Mouse (Mus musculus): ENCODE measurements at regions not wholly inside any gene's neighbourhood (a gene's known extent, or its start where the extent isn't known, plus 50 kb on each side); places are given as distances from the start of the nearest gene placed in this dataset.

DNA sequence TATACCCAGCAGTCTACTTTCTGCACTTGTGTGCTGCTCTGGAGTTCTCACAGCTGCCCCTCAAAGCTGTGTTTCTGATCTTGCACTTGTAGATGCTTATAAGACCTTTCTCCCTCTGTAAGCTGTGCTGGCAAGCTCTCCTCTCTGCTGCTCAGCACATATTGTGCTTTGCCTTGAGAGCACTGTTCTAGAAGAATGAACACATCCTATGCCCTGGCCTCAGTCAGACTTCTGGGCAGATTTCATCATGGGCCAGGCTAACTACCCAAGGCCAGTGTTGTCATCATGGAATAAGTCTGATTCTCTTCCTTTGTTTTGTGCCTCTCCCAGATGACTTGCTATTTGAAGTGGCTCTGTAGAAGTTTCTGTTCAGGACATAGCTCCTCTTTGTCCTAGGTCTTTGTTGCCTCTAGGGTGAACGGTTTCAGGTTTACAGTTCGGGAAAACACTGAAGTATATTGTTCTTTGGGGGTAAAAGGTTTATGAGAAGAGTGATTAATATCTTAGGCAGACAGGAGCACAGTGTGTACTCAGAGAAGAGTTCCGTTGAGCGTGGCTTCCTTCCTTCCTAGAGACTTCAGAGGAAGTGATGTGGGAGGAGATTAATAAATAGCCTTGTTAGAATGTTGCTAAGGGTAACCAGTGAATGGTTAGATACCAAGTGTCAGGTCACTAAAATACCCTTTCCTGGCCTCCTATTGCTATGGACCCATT lies 70.8 kb downstream of the Pcdh18 start:
- no peak overlapping the region for H3K4me3 ChIP-seq (ENCODE audit: insufficient read depth, low read depth, low read length)
- H3K27ac ChIP-seq (replicated peaks; ENCODE audit: low read depth, low read length) = no peak overlapping the region
- no peaks in the 10 kb centered on the region for H3K4me1 ChIP-seq (ENCODE audit: control insufficient read depth, insufficient read depth, insufficient read length, low read length)

- Histone ChIP-seq H3K4me1 (ENCODE audit: control insufficient read depth, insufficient read depth, insufficient read length, low read length) (no peaks in the 10 kb centered on the region), H3K4me3 (ENCODE audit: insufficient read depth, low read depth, low read length) (no peak overlapping the region), H3K27ac (replicated peaks; ENCODE audit: low read depth, low read length) (no peak overlapping the region)
Observed at GRCm38 (mm10) chr3:49674921-49675320, 82.2 kb downstream of the Pcdh18 start.

GRCm38 (mm10) chr3:49672685-49673184 lies 84.4 kb downstream of the Pcdh18 start:
- Histone ChIP-seq H3K27ac (replicated peaks; ENCODE audit: low read depth, low read length) (no peak overlapping the region), H3K4me3 (ENCODE audit: insufficient read depth, low read depth, low read length) (no peak overlapping the region), H3K4me1 (ENCODE audit: control insufficient read depth, insufficient read depth, insufficient read length, low read length) (no peaks in the 10 kb centered on the region)

- H3K4me1 ChIP-seq (ENCODE audit: control insufficient read depth, insufficient read depth, insufficient read length, low read length) = no peaks in the 10 kb centered on the region
- no peak overlapping the region for H3K27ac ChIP-seq (replicated peaks; ENCODE audit: low read depth, low read length)
Observed at GRCm38 (mm10) chr3:49667543-49668338, 89.4 kb downstream of the Pcdh18 start.

GRCm38 (mm10) chr3:49666516-49666915 lies 90.6 kb downstream of the Pcdh18 start:
- Histone ChIP-seq H3K4me3 (ENCODE audit: insufficient read depth, low read depth, low read length) (no peak overlapping the region), H3K4me1 (ENCODE audit: control insufficient read depth, insufficient read depth, insufficient read length, low read length) (no peaks in the 10 kb centered on the region), H3K27ac (replicated peaks; ENCODE audit: low read depth, low read length) (no peak overlapping the region)

More at GRCm38 (mm10) chr3:49667543-49668338, 89.4 kb downstream of the Pcdh18 start:
- H3K4me3 ChIP-seq (ENCODE audit: insufficient read depth, low read depth, low read length) = no peak overlapping the region

DNA sequence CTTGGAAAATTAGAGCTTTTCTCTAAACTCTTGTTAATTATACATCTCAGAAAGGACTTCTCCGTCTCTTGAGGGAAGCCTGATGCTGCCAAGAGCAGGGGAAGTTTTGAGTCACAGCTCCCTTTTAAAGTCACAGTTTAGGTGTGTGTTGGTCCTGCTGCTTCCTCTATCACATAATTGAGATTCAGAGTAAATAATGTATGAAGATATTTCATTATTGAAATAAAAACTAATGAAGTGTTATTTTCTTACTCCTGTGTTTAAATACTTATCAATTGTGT lies 108.3 kb downstream of the Pcdh18 start:
- no peak overlapping the region for H3K27ac ChIP-seq (replicated peaks; ENCODE audit: low read depth, low read length)
- no peaks in the 10 kb centered on the region; the same call in 1 of the 2 replicates for H3K4me1 ChIP-seq (ENCODE audit: control insufficient read depth, insufficient read depth, insufficient read length, low read length)
- H3K4me3 ChIP-seq (ENCODE audit: insufficient read depth, low read depth, low read length) = no peak overlapping the region

- Histone ChIP-seq H3K4me1 (ENCODE audit: control insufficient read depth, insufficient read depth, insufficient read length, low read length) (no peaks in the 10 kb centered on the region; the same call in 1 of the 2 replicates), H3K4me3 (ENCODE audit: insufficient read depth, low read depth, low read length) (no peak overlapping the region), H3K27ac (replicated peaks; ENCODE audit: low read depth, low read length) (0 out of 2 replicates have a peak overlapping the region, but pooled peaks have one; percentile 19)
Observed at GRCm38 (mm10) chr3:49648040-49648894, 108.9 kb downstream of the Pcdh18 start.

DNA sequence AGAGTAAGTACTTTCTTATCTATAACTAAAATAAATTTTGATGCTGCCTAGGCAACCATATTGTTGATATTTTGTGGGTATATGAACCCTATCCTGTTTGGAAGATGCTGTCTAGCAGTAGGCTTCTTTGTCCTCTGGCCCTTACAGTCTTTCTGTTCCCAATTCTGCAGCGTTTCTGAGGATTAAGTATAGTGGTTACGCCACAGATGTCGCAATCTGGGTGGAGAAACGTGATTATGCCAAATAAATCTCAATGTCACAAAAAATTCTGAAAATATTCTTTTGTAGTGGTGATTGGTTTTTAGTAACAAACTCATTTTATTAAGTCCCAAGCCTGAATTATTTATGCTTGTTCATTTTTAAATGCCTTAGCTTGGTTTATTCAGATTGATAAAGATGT lies 112.1 kb downstream of the Pcdh18 start:
- Histone ChIP-seq H3K27ac (replicated peaks; ENCODE audit: low read depth, low read length) (no peak overlapping the region), H3K4me1 (ENCODE audit: control insufficient read depth, insufficient read depth, insufficient read length, low read length) (no peaks in the 10 kb centered on the region; the same call in 1 of the 2 replicates), H3K4me3 (ENCODE audit: insufficient read depth, low read depth, low read length) (no peak overlapping the region)

GRCm38 (mm10) chr3:49643871-49644270 lies 113.3 kb downstream of the Pcdh18 start:
- Histone ChIP-seq H3K4me1 (ENCODE audit: control insufficient read depth, insufficient read depth, insufficient read length, low read length) (no peaks in the 10 kb centered on the region; the same call in 1 of the 2 replicates), H3K27ac (replicated peaks; ENCODE audit: low read depth, low read length) (no peak overlapping the region), H3K4me3 (ENCODE audit: insufficient read depth, low read depth, low read length) (no peak overlapping the region)

DNA sequence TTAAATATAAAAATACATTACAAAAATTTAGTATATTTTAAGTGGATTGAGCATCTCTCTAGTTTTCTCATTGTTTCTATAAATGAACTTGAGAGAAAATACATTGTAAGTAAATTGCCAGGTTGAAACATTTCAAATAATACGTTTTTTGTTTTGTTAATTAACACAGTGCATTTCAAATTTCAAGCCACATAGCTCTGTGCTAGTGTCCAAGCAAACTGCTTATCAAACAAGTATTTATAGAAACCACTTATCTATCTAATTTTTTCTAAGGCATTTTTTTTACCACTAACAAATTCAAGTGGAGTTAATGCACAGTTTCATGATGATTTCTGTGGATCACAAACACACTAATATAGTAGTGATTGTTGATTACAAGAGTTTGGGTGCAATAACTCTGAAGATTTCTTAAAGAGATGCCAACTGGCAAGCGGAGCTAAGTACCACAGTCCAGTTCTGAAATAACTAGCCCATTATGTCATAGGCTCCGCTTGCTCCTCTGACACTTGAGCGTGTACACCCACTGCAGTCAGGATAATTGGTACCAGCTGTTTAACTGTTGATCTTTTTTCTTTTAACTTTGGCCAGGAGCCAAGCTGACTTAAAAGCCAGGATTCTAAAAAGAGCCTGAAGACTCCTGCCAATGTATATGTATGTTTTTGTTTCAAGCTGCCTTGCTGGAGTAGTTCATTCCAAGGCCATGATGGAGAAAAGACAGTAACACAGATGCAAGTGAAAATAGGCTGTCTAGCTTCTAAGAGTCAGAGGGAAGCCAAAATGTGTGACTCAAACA lies 115.0 kb downstream of the Pcdh18 start:
- no peaks in the 10 kb centered on the region; the same call in 1 of the 2 replicates for H3K4me1 ChIP-seq (ENCODE audit: control insufficient read depth, insufficient read depth, insufficient read length, low read length)
- H3K4me3 ChIP-seq (ENCODE audit: insufficient read depth, low read depth, low read length) = no peak overlapping the region
- no peak overlapping the region for H3K27ac ChIP-seq (replicated peaks; ENCODE audit: low read depth, low read length)

GRCm38 (mm10) chr3:49641411-49641810 lies 115.7 kb downstream of the Pcdh18 start:
- Histone ChIP-seq H3K27ac (replicated peaks; ENCODE audit: low read depth, low read length) (no peak overlapping the region), H3K4me3 (ENCODE audit: insufficient read depth, low read depth, low read length) (no peak overlapping the region), H3K4me1 (ENCODE audit: control insufficient read depth, insufficient read depth, insufficient read length, low read length) (no peaks in the 10 kb centered on the region; the same call in 1 of the 2 replicates)

DNA sequence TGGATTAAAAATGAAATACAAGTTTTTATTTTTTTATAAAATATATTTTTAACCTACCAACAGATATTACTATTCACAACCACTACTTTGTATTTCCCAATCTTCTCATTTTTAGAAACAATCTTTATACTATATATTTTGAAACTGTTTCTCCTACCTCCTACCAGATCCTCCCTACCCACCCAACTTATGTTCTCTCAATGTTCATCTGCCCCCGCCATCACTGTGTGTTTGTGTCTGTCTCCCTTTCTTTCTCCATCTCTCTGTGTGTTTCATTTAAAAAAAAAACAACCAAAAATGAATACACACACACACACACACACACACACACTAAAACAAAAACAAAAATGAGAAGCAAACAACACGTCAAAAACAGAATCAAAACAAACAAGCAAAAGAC lies 118.5 kb downstream of the Pcdh18 start:
- Histone ChIP-seq H3K27ac (replicated peaks; ENCODE audit: low read depth, low read length) (no peak overlapping the region), H3K4me1 (ENCODE audit: control insufficient read depth, insufficient read depth, insufficient read length, low read length) (no peaks in the 10 kb centered on the region), H3K4me3 (ENCODE audit: insufficient read depth, low read depth, low read length) (no peak overlapping the region)

- H3K4me3 ChIP-seq (ENCODE audit: insufficient read depth, low read depth, low read length) = no peak overlapping the region
- H3K27ac ChIP-seq (replicated peaks; ENCODE audit: low read depth, low read length) = no peak overlapping the region
- no peaks in the 10 kb centered on the region for H3K4me1 ChIP-seq (ENCODE audit: control insufficient read depth, insufficient read depth, insufficient read length, low read length)
Observed at GRCm38 (mm10) chr3:49636676-49637075, 120.4 kb downstream of the Pcdh18 start.

- H3K4me3 ChIP-seq (ENCODE audit: insufficient read depth, low read depth, low read length) = no peak overlapping the region
- no peak overlapping the region for H3K27ac ChIP-seq (replicated peaks; ENCODE audit: low read depth, low read length)
- no peaks in the 10 kb centered on the region for H3K4me1 ChIP-seq (ENCODE audit: control insufficient read depth, insufficient read depth, insufficient read length, low read length)
Observed at GRCm38 (mm10) chr3:49592706-49593451, 164.2 kb downstream of the Pcdh18 start.
